Mouse (Mus musculus): Measurements from ENCODE around the gene Rgl1. TPM values are rescaled to one million over a fixed set of nuclear protein-coding genes. Genes with fewer than 3 reads are reported as not detected.
A peak's percentile ranks its signal among the peaks of the same experiment; 100 is the strongest.

Gene Rgl1
- polyA plus RNA-seq, 1 experiment from 2014 or later, result 9.8 TPM

GRCm38 (mm10) chr1:152518971-152519370 lies 247.2 kb downstream of the Rgl1 start:
- DNase-seq (ENCODE audit: low spot score), result no peak

- DNase-seq (ENCODE audit: low spot score), result no peak
These were observed 249.0 kb downstream of the Rgl1 start for GRCm38 (mm10) chr1:152517057-152517570.

GRCm38 (mm10) chr1:152514256-152514655 lies 251.9 kb downstream of the Rgl1 start:
- DNase-seq (ENCODE audit: low spot score), result no peak

- DNase-seq (ENCODE audit: low spot score), result peak; percentile 69
These were observed 254.9 kb downstream of the Rgl1 start for GRCm38 (mm10) chr1:152511237-152511636.

- no peak for DNase-seq (ENCODE audit: low spot score)
These were observed 257.5 kb downstream of the Rgl1 start for GRCm38 (mm10) chr1:152508481-152509220.

- no peak for DNase-seq (ENCODE audit: low spot score)
These were observed 259.4 kb downstream of the Rgl1 start for GRCm38 (mm10) chr1:152506726-152507125.

- DNase-seq (ENCODE audit: low spot score), result no peak
These were observed 260.0 kb downstream of the Rgl1 start for GRCm38 (mm10) chr1:152506175-152506574.

- DNase-seq (ENCODE audit: low spot score), result no peak
These were observed 266.3 kb downstream of the Rgl1 start for GRCm38 (mm10) chr1:152499802-152500201.

- no peak for DNase-seq (ENCODE audit: low spot score)
These were observed 268.6 kb downstream of the Rgl1 start for GRCm38 (mm10) chr1:152497581-152497980.

GRCm38 (mm10) chr1:152496831-152497230 lies 269.3 kb downstream of the Rgl1 start:
- DNase-seq (ENCODE audit: low spot score), result no peak

GRCm38 (mm10) chr1:152492258-152492657 lies 273.9 kb downstream of the Rgl1 start:
- no peak for DNase-seq (ENCODE audit: low spot score)

- no peak for DNase-seq (ENCODE audit: low spot score)
These were observed 275.3 kb downstream of the Rgl1 start for GRCm38 (mm10) chr1:152490842-152491241.

GRCm38 (mm10) chr1:152476126-152476525 lies 290.0 kb downstream of the Rgl1 start:
- DNase-seq (ENCODE audit: low spot score), result no peak

- DNase-seq (ENCODE audit: low spot score), result no peak
These were observed 297.7 kb downstream of the Rgl1 start for GRCm38 (mm10) chr1:152468443-152468842.

Other genes with a start within 250 kb of the Rgl1 start
- not detected in 2 replicates for gene Apobec4, start 15.8 kb downstream of the Rgl1 start, polyA plus RNA-seq (2015; fragmentation: Nextera tagmentation; extraction: Ambion mirVana)
- 499 and 510 TPM in 2 replicates for gene Arpc5, start 191 bp upstream of the Rgl1 start, polyA plus RNA-seq (2015; fragmentation: Nextera tagmentation; extraction: Ambion mirVana)
- gene Ncf2, start 33.8 kb upstream of the Rgl1 start, polyA plus RNA-seq (2015; fragmentation: Nextera tagmentation; extraction: Ambion mirVana), result 9.0 and 10.0 TPM in 2 replicates
- gene Smg7, start 136.3 kb upstream of the Rgl1 start, polyA plus RNA-seq (2015; fragmentation: Nextera tagmentation; extraction: Ambion mirVana), result 23.5 and 24.3 TPM in 2 replicates
- 0.36 and 0.38 TPM in 2 replicates for gene Nmnat2, start 188.6 kb upstream of the Rgl1 start, polyA plus RNA-seq (2015; fragmentation: Nextera tagmentation; extraction: Ambion mirVana)

Measured in thymus, postnatal 0 days (tissue).